Mouse (Mus musculus) forebrain, embryonic 14.5 days (tissue): ENCODE data around the gene Gm28042. TPM values are rescaled to one million over a fixed set of nuclear protein-coding genes. Genes with fewer than 3 reads are reported as not detected.

ENCODE experiments used
- ATAC-seq: fragments of 200-750 bp; cut with Nextera tagmentation; 2 replicates; pipeline ENCODE4 v1.8.0; 2017; ENCODE audit warnings: mild to moderate bottlenecking, moderate library complexity
- DNase-seq: peaks from one replicate; pipeline ENCODE4 v3.0.0-alpha.2; 2015; ENCODE audit warnings: low spot score
- H3K27ac ChIP-seq: fragments of 300-500 bp; sonication (generic); 2 replicates; pipeline ENCODE4 v1.5.1; 2014; ENCODE audit warnings: low read depth, mild to moderate bottlenecking, control low read depth, low read length, moderate library complexity
- H3K27me3 ChIP-seq: fragments of 300-500 bp; sonication (generic); replicated peaks from 2 replicates; pipeline ENCODE4 v1.6.1; 2014; ENCODE audit warnings: low read length, control low read depth, mixed read lengths; ENCODE audit not compliant: control insufficient read depth, insufficient read depth
- H3K36me3 ChIP-seq: fragments of 300-500 bp; sonication (generic); 2 replicates; pipeline ENCODE4 v1.6.1; 2014; ENCODE audit warnings: low read length, control low read depth; ENCODE audit not compliant: control insufficient read depth, insufficient read depth
- H3K4me1 ChIP-seq: fragments of 300-500 bp; sonication (generic); 2 replicates; pipeline ENCODE4 v1.6.1; 2014; ENCODE audit warnings: antibody characterized with exemption, low read length, control low read depth; ENCODE audit not compliant: control insufficient read depth, insufficient read depth
- H3K4me2 ChIP-seq: fragments of 300-500 bp; sonication (generic); 2 replicates; pipeline ENCODE4 v1.6.1; 2014; ENCODE audit warnings: mild to moderate bottlenecking, control low read depth, low read length
- H3K4me3 ChIP-seq: fragments of 300-500 bp; sonication (generic); 2 replicates; pipeline ENCODE4 v1.5.1; 2014; ENCODE audit warnings: low read depth, low read length, control low read depth
- H3K9ac ChIP-seq: fragments of 300-500 bp; sonication (generic); 2 replicates; pipeline ENCODE4 v1.6.1; 2014; ENCODE audit warnings: mild to moderate bottlenecking, low read length, control low read depth, moderate library complexity
- H3K9me3 ChIP-seq: fragments of 300-500 bp; sonication (generic); replicated peaks from 2 replicates; pipeline ENCODE4 v1.6.1; 2016; ENCODE audit warnings: low read length, control low read depth, mixed read lengths; ENCODE audit not compliant: control insufficient read depth
- WGBS: fragments of 180-500 bp; shearing (Covaris S2); extraction: QIAGEN DNeasy Blood & Tissue Kit; methylation state at CpG from one replicate; pipeline ENCODE4 v1.1.7; 2014; 5-methylcytosine and 5-hydroxymethylcytosine counted together
- polyA plus RNA-seq: library from polyadenylated mRNA; unstranded; fragments of >200 nt; fragmentation: Nextera tagmentation; extraction: Ambion mirVana; gene quantifications from 2 replicates; pipeline ENCODE4 v1.2.1, GENCODE M21; 2014

Gm28042 gene
- polyA plus RNA-seq, 1 experiment from 2014 or later, result 1.9 TPM

- Histone ChIP-seq H3K36me3 (no peaks in the 10 kb centered on the region), H3K9ac (no peak overlapping the region), H3K27ac (no peak overlapping the region), H3K4me2 (no peak overlapping the region), H3K4me1 (no peaks in the 10 kb centered on the region), H3K27me3 (no peaks in the 10 kb centered on the region), H3K4me3 (no peak overlapping the region), H3K9me3 (no peaks in the 10 kb centered on the region)
- ATAC-seq, result no peak
- WGBS, result 82% methylated on average over 2 of the region's 2 CpGs
- no peak for DNase-seq
These were observed 34.9 kb upstream of the Gm28042 start for GRCm38 (mm10) chr2:119992349-119992748.

GRCm38 (mm10) chr2:119993515-119993914 lies 33.8 kb upstream of the Gm28042 start:
- no peak overlapping the region for H3K4me2 ChIP-seq
- H3K9me3 ChIP-seq, result no peaks in the 10 kb centered on the region
- no peak overlapping the region for H3K9ac ChIP-seq
- DNase-seq (no peak), ATAC-seq (no peak)
- H3K27me3 ChIP-seq, result no peaks in the 10 kb centered on the region
- 60% methylated on average over 2 of the region's 2 CpGs for WGBS
- no peaks in the 10 kb centered on the region for H3K36me3 ChIP-seq
- no peak overlapping the region for H3K4me3 ChIP-seq
- H3K27ac ChIP-seq, result no peak overlapping the region
- no peaks in the 10 kb centered on the region for H3K4me1 ChIP-seq

GRCm38 (mm10) chr2:119994839-119995238 lies 32.5 kb upstream of the Gm28042 start:
- no peak overlapping the region for H3K9ac ChIP-seq
- no peaks in the 10 kb centered on the region for H3K4me1 ChIP-seq
- WGBS, result 93% methylated on average over 6 of the region's 6 CpGs
- no peak overlapping the region for H3K4me3 ChIP-seq
- H3K9me3 ChIP-seq, result no peaks in the 10 kb centered on the region
- H3K27me3 ChIP-seq, result no peaks in the 10 kb centered on the region
- no peak for ATAC-seq
- no peak overlapping the region for H3K4me2 ChIP-seq
- H3K36me3 ChIP-seq, result 0 out of 2 replicates have a peak, but pooled peaks cover 4% of the 10 kb centered on the region
- DNase-seq, result no peak
- no peak overlapping the region; the same call in 1 of the 2 replicates for H3K27ac ChIP-seq

- ATAC-seq, result no peak
- H3K4me3 ChIP-seq, result no peak overlapping the region
- no peaks in the 10 kb centered on the region for H3K4me1 ChIP-seq
- H3K27ac ChIP-seq, result no peak overlapping the region; the same call in 1 of the 2 replicates
- no peak overlapping the region for H3K9ac ChIP-seq
- no peak overlapping the region for H3K4me2 ChIP-seq
- H3K27me3 ChIP-seq, result no peaks in the 10 kb centered on the region
- WGBS, result 77% methylated on average over 9 of the region's 9 CpGs
- no peaks in the 10 kb centered on the region for H3K9me3 ChIP-seq
- DNase-seq, result no peak
- H3K36me3 ChIP-seq, result 0 out of 2 replicates have a peak, but pooled peaks cover 4% of the 10 kb centered on the region
These were observed 31.7 kb upstream of the Gm28042 start for GRCm38 (mm10) chr2:119995391-119996281.

- Histone ChIP-seq H3K4me1 (no peaks in the 10 kb centered on the region), H3K4me3 (no peak overlapping the region), H3K9ac (no peak overlapping the region), H3K27ac (no peak overlapping the region), H3K27me3 (no peaks in the 10 kb centered on the region), H3K36me3 (0 out of 2 replicates have a peak, but pooled peaks cover 4% of the 10 kb centered on the region), H3K4me2 (no peak overlapping the region), H3K9me3 (no peaks in the 10 kb centered on the region)
- ATAC-seq (no peak), DNase-seq (no peak)
- 84% methylated on average over 4 of the region's 4 CpGs for WGBS
These were observed 29.9 kb upstream of the Gm28042 start for GRCm38 (mm10) chr2:119997354-119997753.

GRCm38 (mm10) chr2:119999731-120000130 lies 27.6 kb upstream of the Gm28042 start:
- DNase-seq (no peak), ATAC-seq (no peak)
- no peak overlapping the region for H3K4me2 ChIP-seq
- H3K27me3 ChIP-seq, result no peaks in the 10 kb centered on the region
- WGBS, result 86% methylated on average over 2 of the region's 2 CpGs
- H3K9me3 ChIP-seq, result no peaks in the 10 kb centered on the region
- H3K4me3 ChIP-seq, result no peak overlapping the region
- no peak overlapping the region for H3K27ac ChIP-seq
- H3K36me3 ChIP-seq, result 0 out of 2 replicates have a peak, but pooled peaks cover 4% of the 10 kb centered on the region
- H3K9ac ChIP-seq, result no peak overlapping the region
- no peaks in the 10 kb centered on the region for H3K4me1 ChIP-seq

GRCm38 (mm10) chr2:120000882-120001584 lies 26.3 kb upstream of the Gm28042 start:
- no peak overlapping the region for H3K4me3 ChIP-seq
- no peak overlapping the region for H3K4me2 ChIP-seq
- H3K27ac ChIP-seq, result no peak overlapping the region
- H3K27me3 ChIP-seq, result no peaks in the 10 kb centered on the region
- H3K9me3 ChIP-seq, result no peaks in the 10 kb centered on the region
- H3K9ac ChIP-seq, result no peak overlapping the region
- ATAC-seq (no peak), DNase-seq (no peak)
- WGBS, result 88% methylated on average over 3 of the region's 3 CpGs
- H3K4me1 ChIP-seq, result no peaks in the 10 kb centered on the region
- H3K36me3 ChIP-seq, result 0 out of 2 replicates have a peak, but pooled peaks cover 4% of the 10 kb centered on the region

GRCm38 (mm10) chr2:120001956-120002355 lies 25.3 kb upstream of the Gm28042 start:
- Histone ChIP-seq H3K4me3 (no peak overlapping the region), H3K9me3 (no peaks in the 10 kb centered on the region), H3K36me3 (0 out of 2 replicates have a peak, but pooled peaks cover 4% of the 10 kb centered on the region), H3K4me2 (no peak overlapping the region), H3K9ac (no peak overlapping the region), H3K27me3 (no peaks in the 10 kb centered on the region), H3K4me1 (no peaks in the 10 kb centered on the region), H3K27ac (no peak overlapping the region)
- DNase-seq, result no peak
- WGBS, result 76% methylated on average over 4 of the region's 4 CpGs
- ATAC-seq, result no peak
